Comparison of ENCODE assay signal across 8 mouse cellular contexts in genomic region chr1:165589280-165590048, GRCm38 (mm10). TPM values are rescaled to one million over a fixed set of nuclear protein-coding genes. Genes with fewer than 3 reads are reported as not detected.
DNase-seq lines count a peak whose midpoint lies in the region; TF ChIP-seq lines count a peak whose summit lies in the region.

No protein-coding gene starts in this region.

- no peak overlapping the region for H3K4me3 ChIP-seq in bone marrow macrophage, adult 2 months (ENCODE audit: insufficient read depth, low read length)

- 0 out of 2 replicates have a peak overlapping the region, but pooled peaks have one; percentile 4 for H3K27ac ChIP-seq in bone marrow macrophage, adult 2 months (ENCODE audit: insufficient read depth, low read depth, low read length)

- peaks cover 24% of the 10 kb centered on the region for H3K4me1 ChIP-seq in bone marrow macrophage, adult 2 months (ENCODE audit: control insufficient read depth, insufficient read depth, low read length)

- DNase-seq in adrenal gland, adult 2 months = peak; percentile 56
- DNase-seq in adrenal gland, postnatal 4 days (ENCODE audit: low spot score in 2 of 2) = no peak
- DNase-seq in heart, adult 11 months = peak; percentile 99
- DNase-seq in kidney, adult 8-10 months = peak; percentile 50 to 65
- DNase-seq in lung, postnatal 36 days = peak; percentile 54
- no peak for DNase-seq in left cerebral cortex, postnatal 25 days (ENCODE audit: low spot score in 2 of 2)
- DNase-seq in left cerebral cortex, adult 9 months (ENCODE audit: low spot score in 2 of 2) = no peak

- TF ChIP-seq POLR2A in bone marrow macrophage, adult 2 months (IDR thresholded peaks at IDR 0.05; ENCODE audit: borderline replicate concordance, low read depth, low read length) = no peak

- TF ChIP-seq CTCF in bone marrow macrophage, adult 2 months (IDR thresholded peaks at IDR 0.05; ENCODE audit: low read depth, low read length) = no peak

- intact Hi-C loops in left cerebral cortex, postnatal 25 days (cut with DNase I) = no loop called here

RNA-seq across cellular contexts. Expression of gene Mpzl1, which starts 44.9 kb away (rescaled TPM):
- 10 to 100 TPM; 14.1 to 21.5 TPM for total RNA-seq in adrenal gland, adult 2 months (2021)
- 12.8 and 12.9 TPM in 2 replicates for polyA plus RNA-seq in adrenal gland, adult 2 months (2012; rRNA removed)
- total RNA-seq in adrenal gland, postnatal 4 days (2021) = 10 to 100 TPM; 81.1 to 82.7 TPM
- polyA plus RNA-seq in bone marrow macrophage, adult 2 months (2012; ENCODE audit: insufficient read depth, insufficient read length, missing spikeins) = 2.8 and 5.4 TPM in 2 replicates
- total RNA-seq in left cerebral cortex, postnatal 25 days (2021) = 10 to 100 TPM; 34.2 to 36.6 TPM

Comparison
In these comparisons a context has a peak if more than half of its experiments do, and no peak if none do; other contexts are left out.
1. DNase-seq: peak in adrenal gland, adult 2 months (single experiment), heart, adult 11 months (single experiment), kidney, adult 8-10 months (2 of 2) and lung, postnatal 36 days (single experiment); none in adrenal gland, postnatal 4 days (0 of 2), left cerebral cortex, postnatal 25 days (0 of 2) and left cerebral cortex, adult 9 months (0 of 2).